Mouse (Mus musculus) neural tube, embryonic 14.5 days (tissue): Measurements from ENCODE around the gene Elmo2. TPM values are rescaled to one million over a fixed set of nuclear protein-coding genes. Genes with fewer than 3 reads are reported as not detected.

Experiments used
- ATAC-seq: fragments of 200-750 bp; cut with Nextera tagmentation; 2 replicates; pipeline ENCODE4 v1.8.0; 2017; ENCODE audit warnings: low read depth, mild to moderate bottlenecking, moderate TSS enrichment, moderate library complexity
- H3K27ac ChIP-seq: fragments of 300-500 bp; sonication (generic); 2 replicates; pipeline ENCODE4 v1.5.1; 2014; ENCODE audit warnings: low read depth, mild to moderate bottlenecking, control low read depth, low read length, moderate library complexity, mixed read lengths
- H3K27me3 ChIP-seq: fragments of 300-500 bp; sonication (generic); 2 replicates; pipeline ENCODE4 v1.6.1; 2014; ENCODE audit warnings: low read length; ENCODE audit not compliant: control insufficient read depth, insufficient read depth
- H3K36me3 ChIP-seq: fragments of 300-500 bp; sonication (generic); 2 replicates; pipeline ENCODE4 v1.6.1; 2014; ENCODE audit warnings: low read length, mixed read lengths; ENCODE audit not compliant: control insufficient read depth, insufficient read depth
- H3K4me1 ChIP-seq: fragments of 300-500 bp; sonication (generic); 2 replicates; pipeline ENCODE4 v1.6.1; 2014; ENCODE audit warnings: low read length; ENCODE audit not compliant: control insufficient read depth, insufficient read depth
- H3K4me2 ChIP-seq: fragments of 300-500 bp; sonication (generic); 2 replicates; pipeline ENCODE4 v1.6.1; 2014; ENCODE audit warnings: mild to moderate bottlenecking, low read depth, low read length, control low read depth
- H3K4me3 ChIP-seq: fragments of 300-500 bp; sonication (generic); 2 replicates; pipeline ENCODE4 v1.5.1; 2014; ENCODE audit warnings: low read depth, low read length, control low read depth, mixed read lengths
- H3K9ac ChIP-seq: fragments of 300-500 bp; sonication (generic); replicated peaks from 2 replicates; pipeline ENCODE4 v1.6.1; 2014; ENCODE audit warnings: low read depth, mild to moderate bottlenecking, control low read depth, low read length, mixed read lengths
- H3K9me3 ChIP-seq: fragments of 300-500 bp; sonication (generic); 2 replicates; pipeline ENCODE4 v1.6.1; 2016; ENCODE audit warnings: low read length; ENCODE audit not compliant: control insufficient read depth
- WGBS: fragments of 180-500 bp; shearing (Covaris S2); extraction: QIAGEN DNeasy Blood & Tissue Kit; methylation state at CpG from one replicate; pipeline ENCODE4 v1.1.7; 2014; 5-methylcytosine and 5-hydroxymethylcytosine counted together
- polyA plus RNA-seq: library from polyadenylated mRNA; unstranded; fragments of >200 nt; fragmentation: Nextera tagmentation; extraction: Ambion mirVana; gene quantifications from 2 replicates; pipeline ENCODE4 v1.2.1, GENCODE M21; 2014

The Elmo2 gene
- polyA plus RNA-seq: 98.8 and 110 TPM in 2 replicates

DNA sequence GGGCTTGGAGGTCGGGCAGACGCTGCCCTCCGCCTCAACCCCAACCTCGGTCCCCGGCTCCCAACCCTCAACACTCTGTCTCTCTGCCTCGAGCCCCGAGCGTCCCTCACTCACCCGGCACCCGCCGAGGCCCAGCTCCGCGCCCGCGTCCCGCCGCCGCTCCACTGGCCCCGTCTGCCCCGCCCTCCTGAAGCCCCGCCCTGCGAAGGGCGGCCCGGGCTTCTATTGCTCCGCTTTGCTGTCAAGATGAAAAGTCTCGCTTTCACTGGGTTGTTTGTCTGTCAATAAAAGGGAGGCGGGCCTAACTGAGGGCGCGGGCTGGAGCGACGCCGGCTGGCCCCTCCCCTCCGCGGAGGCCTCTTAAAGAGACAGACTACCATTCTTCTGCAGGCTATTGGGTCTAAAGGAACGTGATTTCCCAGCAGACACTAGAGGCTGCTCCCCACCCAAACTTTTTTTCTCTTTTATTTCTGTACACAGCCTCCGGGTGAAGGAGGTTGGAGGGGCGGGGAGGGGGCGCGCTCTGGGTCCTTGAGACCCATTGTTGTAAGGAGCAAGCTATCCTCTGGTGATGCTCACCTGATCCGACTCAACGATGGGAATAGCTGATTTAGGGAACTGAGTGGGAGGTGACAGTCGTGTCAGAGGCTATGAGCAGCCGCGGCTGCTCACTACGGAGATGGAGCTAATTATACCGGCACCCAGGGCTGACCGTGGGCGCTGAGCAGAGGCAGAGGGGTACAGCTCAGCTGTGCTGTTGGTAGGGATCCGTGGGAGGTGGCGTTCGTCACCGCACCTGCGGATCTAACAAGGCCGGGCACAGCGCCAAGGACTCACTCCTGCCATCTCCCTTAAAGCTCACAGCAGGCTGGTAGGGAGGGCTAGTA, at the start of gene Elmo2:
Gene Elmo2 (minus strand): TSS at position 176 of the 887 bp plus-strand sequence.
- peaks cover 35% of the 10 kb centered on the region for H3K4me1 ChIP-seq

DNA sequence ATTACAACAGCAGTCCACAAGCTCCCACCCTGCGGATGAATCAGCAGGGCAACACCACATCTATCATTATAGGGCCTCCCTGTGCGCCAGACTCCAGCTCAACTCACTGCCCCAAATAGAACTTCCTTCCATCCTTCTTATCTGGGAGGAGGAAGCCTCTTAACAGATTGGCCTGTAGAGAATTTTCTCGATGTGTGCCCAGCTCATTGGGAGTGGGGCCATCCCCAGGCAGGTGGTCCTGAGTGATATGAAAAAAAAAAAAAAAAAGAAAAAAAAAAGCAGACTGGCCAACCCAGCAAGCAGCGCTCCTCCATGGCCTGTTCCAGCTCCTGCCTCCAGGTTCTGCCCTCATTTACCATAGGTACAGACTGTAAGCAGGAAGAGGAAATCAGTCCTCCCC, 49.7 kb upstream of the Elmo2 start:
- Histone ChIP-seq H3K36me3 (peaks cover 41% of the 10 kb centered on the region), H3K4me3 (no peak overlapping the region), H3K27me3 (no peaks in the 10 kb centered on the region), H3K4me2 (no peak overlapping the region), H3K9ac (no peak overlapping the region), H3K4me1 (peaks cover 9% of the 10 kb centered on the region), H3K27ac (no peak overlapping the region), H3K9me3 (0 out of 2 replicates have a peak, but pooled peaks cover 3% of the 10 kb centered on the region)
- ATAC-seq: no peak
- WGBS: 81% methylated on average over 4 of the region's 4 CpGs

More for the DNA sequence above, at the start of gene Elmo2:
- no peaks in the 10 kb centered on the region for H3K27me3 ChIP-seq
- H3K4me2 ChIP-seq: peak within 1 kb of the TSS; percentile 93
- WGBS: under 1% methylated on average over 55 of the region's 55 CpGs
- ATAC-seq: peak; percentile 98
- H3K27ac ChIP-seq: peak within 1 kb of the TSS; percentile 95
- no peaks in the 10 kb centered on the region for H3K36me3 ChIP-seq
- H3K4me3 ChIP-seq: peak within 1 kb of the TSS; percentile 78
- peak within 1 kb of the TSS; percentile 90 for H3K9ac ChIP-seq
- H3K9me3 ChIP-seq: no peaks in the 10 kb centered on the region

DNA sequence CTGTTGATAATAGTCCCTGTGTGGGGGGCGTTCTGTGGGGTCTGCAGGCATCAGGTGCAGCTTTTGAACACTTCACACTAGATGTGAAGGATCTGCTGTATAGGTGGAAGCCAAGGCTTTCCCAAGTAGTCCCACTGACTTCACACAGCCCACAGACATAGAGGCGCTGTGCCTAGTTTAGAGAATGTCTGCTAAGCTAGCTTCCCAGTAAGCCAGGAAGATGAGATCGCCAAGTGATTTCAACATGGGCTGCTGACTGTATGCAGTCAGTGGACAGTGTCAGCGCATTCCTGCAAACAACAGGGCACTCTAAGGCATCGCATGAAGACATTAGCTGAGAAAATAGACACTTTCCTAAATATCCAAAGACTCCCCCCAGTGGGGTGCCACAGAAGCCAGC, 49.2 kb upstream of the Elmo2 start:
- peaks cover 36% of the 10 kb centered on the region for H3K36me3 ChIP-seq
- H3K27me3 ChIP-seq: no peaks in the 10 kb centered on the region
- peaks cover 9% of the 10 kb centered on the region for H3K4me1 ChIP-seq
- H3K4me3 ChIP-seq: no peak overlapping the region
- H3K4me2 ChIP-seq: no peak overlapping the region
- no peak for ATAC-seq
- no peaks in the 10 kb centered on the region for H3K9me3 ChIP-seq
- H3K9ac ChIP-seq: no peak overlapping the region
- H3K27ac ChIP-seq: no peak overlapping the region
- 87% methylated on average over 5 of the region's 5 CpGs for WGBS

DNA sequence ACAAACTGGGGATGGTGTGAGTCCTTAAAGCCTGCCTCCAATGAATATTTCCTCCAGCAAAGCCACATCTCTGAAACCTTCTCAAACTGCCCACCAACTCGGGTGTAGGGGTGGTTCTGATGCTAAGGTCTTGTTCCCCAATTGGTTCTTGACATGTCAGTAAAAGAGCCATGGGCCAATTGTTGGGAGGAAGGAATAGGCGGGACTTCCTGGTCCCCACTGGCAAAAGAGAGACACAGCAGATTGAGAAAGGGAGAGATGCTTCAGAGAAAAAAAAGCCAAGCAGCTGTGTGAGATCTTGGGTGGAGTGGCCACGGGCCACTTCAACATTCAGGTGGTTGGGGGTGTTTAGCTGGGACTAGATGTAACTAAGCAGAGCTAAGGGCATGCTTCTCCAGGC, 44.8 kb upstream of the Elmo2 start:
- Histone ChIP-seq H3K4me2 (peak overlapping the region; percentile 26; the same call in 1 of the 2 replicates), H3K9me3 (no peaks in the 10 kb centered on the region), H3K36me3 (peaks cover 2% of the 10 kb centered on the region; the same call in 1 of the 2 replicates), H3K27ac (no peak overlapping the region), H3K9ac (no peak overlapping the region), H3K27me3 (no peaks in the 10 kb centered on the region), H3K4me3 (no peak overlapping the region), H3K4me1 (peaks cover 10% of the 10 kb centered on the region; the same call in 1 of the 2 replicates)
- no peak for ATAC-seq
- 29% methylated on average over 3 of the region's 3 CpGs for WGBS

DNA sequence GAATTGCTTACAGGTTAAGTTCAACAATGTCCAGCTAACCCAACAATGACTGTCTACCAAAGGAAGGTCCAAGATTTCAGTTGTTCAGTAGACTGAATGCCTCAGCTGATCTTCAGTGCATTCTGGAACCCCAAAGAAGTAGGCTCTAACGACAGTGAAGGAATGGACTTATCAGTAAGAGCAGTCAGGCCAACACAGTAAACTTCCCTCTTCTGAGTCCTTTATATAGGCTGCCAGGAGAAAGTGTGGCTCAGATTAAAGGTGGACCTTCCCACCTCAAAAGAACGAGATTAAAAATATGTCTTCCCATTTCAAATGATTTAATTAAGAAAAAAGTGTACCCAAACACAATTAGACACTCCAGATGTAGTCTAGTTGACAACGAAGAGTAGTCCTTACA, 44.1 kb upstream of the Elmo2 start:
- ATAC-seq: no peak
- Histone ChIP-seq H3K27me3 (no peaks in the 10 kb centered on the region), H3K4me1 (peaks cover 10% of the 10 kb centered on the region; the same call in 1 of the 2 replicates), H3K36me3 (peaks cover 2% of the 10 kb centered on the region; the same call in 1 of the 2 replicates), H3K4me2 (no peak overlapping the region), H3K27ac (no peak overlapping the region), H3K9me3 (no peaks in the 10 kb centered on the region), H3K9ac (no peak overlapping the region), H3K4me3 (no peak overlapping the region)
- WGBS: 85% methylated on average over 3 of the region's 3 CpGs

DNA sequence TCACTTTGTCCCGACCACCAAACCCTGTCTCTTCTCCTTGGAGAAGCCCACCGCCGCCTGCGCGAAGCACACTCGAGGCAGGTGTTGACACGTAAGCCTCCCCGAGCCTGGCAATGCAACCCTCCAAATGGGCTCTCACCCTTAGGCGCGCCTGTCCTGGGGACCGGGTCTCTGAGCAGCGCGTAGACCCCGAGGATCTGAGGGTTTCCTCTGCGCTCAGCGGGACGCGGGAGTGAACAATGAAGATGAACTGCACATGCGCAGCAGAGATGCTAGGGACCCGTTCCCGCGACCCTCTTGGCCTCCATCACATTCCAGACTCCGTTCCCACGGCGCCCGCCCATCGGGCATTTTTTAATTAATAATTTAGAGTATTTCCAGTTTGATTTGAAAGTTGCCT, 42.2 kb upstream of the Elmo2 start, which contains the start of gene Zfp663:
Gene Zfp663 (minus strand): TSS at position 234 of the 400 bp plus-strand sequence.
- ATAC-seq: peak; percentile 38; the same call in 1 of the 2 replicates
- peaks cover 15% of the 10 kb centered on the region; the same call in 1 of the 2 replicates for H3K4me1 ChIP-seq
- no peaks in the 10 kb centered on the region for H3K9me3 ChIP-seq
- no peaks in the 10 kb centered on the region for H3K27me3 ChIP-seq
- H3K4me2 ChIP-seq: peak within 1 kb of the TSS; percentile 81
- H3K36me3 ChIP-seq: no peaks in the 10 kb centered on the region
- peak within 1 kb of the TSS; percentile 76 for H3K27ac ChIP-seq
- peak within 1 kb of the TSS; percentile 43 for H3K4me3 ChIP-seq
- 0% methylated on average over 27 of the region's 27 CpGs for WGBS
- peak within 1 kb of the TSS; percentile 78 for H3K9ac ChIP-seq

DNA sequence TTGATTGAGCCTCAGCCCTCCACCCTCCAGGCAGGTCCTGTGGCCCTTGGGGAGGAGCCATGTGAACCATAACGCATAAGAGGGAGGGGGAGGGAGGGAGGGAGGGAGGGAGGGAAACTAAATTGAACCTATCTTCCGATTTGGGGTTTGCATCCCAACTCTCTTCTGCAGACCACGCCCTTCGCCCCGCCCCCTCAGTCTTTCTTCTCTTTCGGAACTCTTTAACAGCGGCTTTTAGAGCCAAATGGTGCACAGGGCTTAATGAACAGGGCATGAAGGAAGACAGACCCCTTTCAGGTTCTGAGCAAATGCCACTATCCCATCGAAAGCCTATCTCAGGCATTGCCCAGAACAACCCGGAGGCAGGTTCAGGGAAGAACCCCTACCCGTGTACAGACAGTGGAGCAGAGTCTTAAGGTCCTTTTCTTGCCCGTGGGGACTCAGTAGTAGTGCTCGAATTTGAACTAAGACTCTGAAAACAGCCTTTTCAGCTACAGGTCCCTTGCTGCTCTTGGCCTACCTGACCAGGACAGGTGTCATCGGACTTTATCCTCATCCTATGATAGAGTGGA, 41.7 kb upstream of the Elmo2 start:
- Histone ChIP-seq H3K27ac (peak overlapping the region; percentile 76), H3K9me3 (no peaks in the 10 kb centered on the region), H3K4me1 (peaks cover 15% of the 10 kb centered on the region; the same call in 1 of the 2 replicates), H3K4me2 (peak overlapping the region; percentile 81), H3K36me3 (no peaks in the 10 kb centered on the region), H3K27me3 (no peaks in the 10 kb centered on the region), H3K4me3 (peak overlapping the region; percentile 43), H3K9ac (peak overlapping the region; percentile 78)
- under 1% methylated on average over 13 of the region's 13 CpGs for WGBS
- 0 out of 2 replicates have a peak, but pooled peaks have one; percentile 2 for ATAC-seq

DNA sequence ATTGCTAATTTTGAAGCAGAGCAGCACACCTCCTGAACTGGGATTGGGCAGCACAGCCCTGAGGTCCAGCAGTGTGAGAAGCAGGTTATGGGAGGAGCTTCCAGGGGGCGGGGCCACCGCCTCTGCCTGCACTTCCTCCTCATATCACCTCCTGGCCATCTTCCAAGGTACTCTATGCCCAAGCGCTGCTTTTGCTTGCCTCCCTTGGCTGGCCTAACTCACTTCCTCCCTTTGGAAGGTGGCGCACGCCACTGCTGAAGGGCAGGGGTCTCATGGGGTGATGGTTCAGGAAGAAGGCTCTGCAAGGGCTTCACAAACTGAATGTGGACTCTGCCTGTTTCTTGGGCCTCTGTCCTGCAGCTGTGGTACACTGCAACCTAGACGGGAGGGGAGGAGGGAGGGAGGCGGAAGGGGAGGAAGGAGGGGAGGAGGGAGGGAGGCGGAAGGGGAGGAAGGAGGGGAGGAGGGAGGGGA, 40.8 kb upstream of the Elmo2 start:
- H3K4me2 ChIP-seq: peak overlapping the region; percentile 32; the same call in 1 of the 2 replicates
- H3K9ac ChIP-seq: no peak overlapping the region
- no peaks in the 10 kb centered on the region for H3K9me3 ChIP-seq
- no peak overlapping the region; the same call in 1 of the 2 replicates for H3K27ac ChIP-seq
- peaks cover 15% of the 10 kb centered on the region; the same call in 1 of the 2 replicates for H3K4me1 ChIP-seq
- no peaks in the 10 kb centered on the region for H3K36me3 ChIP-seq
- no peak overlapping the region for H3K4me3 ChIP-seq
- H3K27me3 ChIP-seq: no peaks in the 10 kb centered on the region
- WGBS: 9% methylated on average over 5 of the region's 8 CpGs
- no peak for ATAC-seq
